In genomic region chrX:102643823-102644572, GRCm38 (mm10) we compare ENCODE assay signal across 7 mouse cellular contexts. TPM values are rescaled to one million over a fixed set of nuclear protein-coding genes. Genes with fewer than 3 reads are reported as not detected.
DNase-seq lines count a peak whose midpoint lies in the region; ATAC-seq and TF ChIP-seq lines count a peak whose summit lies in the region.

Gene Phka1, minus strand, starts transcription at chrX:102644246.

- no peaks in the 10 kb centered on the region for H3K36me3 ChIP-seq in embryonic facial prominence, embryonic 14.5 days (ENCODE audit: control insufficient read depth, insufficient read depth, low read length)
- no peaks in the 10 kb centered on the region for H3K36me3 ChIP-seq in kidney, embryonic 14.5 days (ENCODE audit: control insufficient read depth, insufficient read depth, low read length)
- H3K36me3 ChIP-seq in limb, embryonic 14.5 days (ENCODE audit: control insufficient read depth, insufficient read depth, low read length): no peaks in the 10 kb centered on the region
- H3K36me3 ChIP-seq in midbrain, embryonic 16.5 days (ENCODE audit: control insufficient read depth, insufficient read depth, low read length): no peaks in the 10 kb centered on the region

- DNase-seq in embryonic facial prominence, embryonic 14.5 days (ENCODE audit: low spot score): peak; percentile 75
- peak; percentile 83 for DNase-seq in heart, adult 8-10 months (ENCODE audit: low spot score)
- peak; percentile 47 for DNase-seq in limb, embryonic 14.5 days (ENCODE audit: low spot score)
- DNase-seq in spleen, postnatal 10 days (ENCODE audit: low spot score in 2 of 2): peak; percentile 33 to 80

- peak; percentile 94 for ATAC-seq in embryonic facial prominence, embryonic 14.5 days (ENCODE audit: low read depth)
- peak; percentile 94 for ATAC-seq in kidney, embryonic 14.5 days (ENCODE audit: low FRiP score, low TSS enrichment)
- ATAC-seq in limb, embryonic 14.5 days (ENCODE audit: low FRiP score, low read depth): peak; percentile 86
- ATAC-seq in midbrain, embryonic 16.5 days: peak; percentile 94

- peaks cover 11% of the 10 kb centered on the region for H3K27me3 ChIP-seq in embryonic facial prominence, embryonic 14.5 days (replicated peaks; ENCODE audit: control insufficient read depth, insufficient read depth, low read length)
- peaks cover 2% of the 10 kb centered on the region; the same call in 1 of the 2 replicates for H3K27me3 ChIP-seq in kidney, embryonic 14.5 days (ENCODE audit: control insufficient read depth, insufficient read depth, low read length)
- no peaks in the 10 kb centered on the region for H3K27me3 ChIP-seq in limb, embryonic 14.5 days (ENCODE audit: control insufficient read depth, insufficient read depth, low read length)
- peaks cover 11% of the 10 kb centered on the region for H3K27me3 ChIP-seq in midbrain, embryonic 16.5 days (ENCODE audit: control insufficient read depth, insufficient read depth, low read depth, low read length)

- TF ChIP-seq CTCF in bone marrow, adult 2 months (IDR thresholded peaks at IDR 0.05; ENCODE audit: control insufficient read depth, insufficient read depth, low read length): no peak

- H3K4me1 ChIP-seq in bone marrow, adult 2 months (ENCODE audit: control insufficient read depth, insufficient read depth, low read length): no peaks in the 10 kb centered on the region; the same call in 1 of the 2 replicates
- no peaks in the 10 kb centered on the region for H3K4me1 ChIP-seq in embryonic facial prominence, embryonic 14.5 days (ENCODE audit: control insufficient read depth, insufficient read depth, low read length)
- H3K4me1 ChIP-seq in kidney, embryonic 14.5 days (ENCODE audit: control insufficient read depth, insufficient read depth, low read length): no peaks in the 10 kb centered on the region
- no peaks in the 10 kb centered on the region for H3K4me1 ChIP-seq in limb, embryonic 14.5 days (ENCODE audit: control insufficient read depth, insufficient read depth, low read length)
- no peaks in the 10 kb centered on the region for H3K4me1 ChIP-seq in midbrain, embryonic 16.5 days (ENCODE audit: control insufficient read depth, insufficient read depth, low read length)

- WGBS in bone marrow, adult 2 months: 12% methylated on average over 60 of the region's 60 CpGs
- 26% methylated on average over 43 of the region's 60 CpGs for WGBS in embryonic facial prominence, embryonic 14.5 days
- WGBS in kidney, embryonic 14.5 days: 24% methylated on average over 59 of the region's 60 CpGs
- 25% methylated on average over 53 of the region's 60 CpGs for WGBS in limb, embryonic 14.5 days
- 24% methylated on average over 47 of the region's 60 CpGs for WGBS in midbrain, embryonic 16.5 days

- H3K4me3 ChIP-seq in bone marrow, adult 2 months (replicated peaks; ENCODE audit: control insufficient read depth, low read depth, low read length): peak within 1 kb of the TSS; percentile 59
- peak within 1 kb of the TSS; percentile 54 for H3K4me3 ChIP-seq in embryonic facial prominence, embryonic 14.5 days (ENCODE audit: low read depth, low read length)
- H3K4me3 ChIP-seq in kidney, embryonic 14.5 days (ENCODE audit: low read length): peak within 1 kb of the TSS; percentile 51
- peak within 1 kb of the TSS; percentile 53 for H3K4me3 ChIP-seq in limb, embryonic 14.5 days (replicated peaks; ENCODE audit: low read length)
- peak within 1 kb of the TSS; percentile 55 for H3K4me3 ChIP-seq in midbrain, embryonic 16.5 days (ENCODE audit: low read depth, low read length)

- TF ChIP-seq POLR2A in bone marrow, adult 2 months (IDR thresholded peaks at IDR 0.05; ENCODE audit: borderline replicate concordance, control insufficient read depth, low read depth, low read length): no peak
- TF ChIP-seq POLR2A in limb, embryonic 14.5 days (IDR thresholded peaks at IDR 0.05; ENCODE audit: borderline replicate concordance, extremely low read depth, insufficient read depth, insufficient read length): no peak

- H3K9ac ChIP-seq in embryonic facial prominence, embryonic 14.5 days (ENCODE audit: low read depth, low read length): peak within 1 kb of the TSS; percentile 70
- H3K9ac ChIP-seq in kidney, embryonic 14.5 days (ENCODE audit: low read depth, low read length): peak within 1 kb of the TSS; percentile 57
- H3K9ac ChIP-seq in limb, embryonic 14.5 days (ENCODE audit: low read depth, low read length, severe bottlenecking): peak within 1 kb of the TSS; percentile 70
- H3K9ac ChIP-seq in midbrain, embryonic 16.5 days (ENCODE audit: low read depth, low read length): peak within 1 kb of the TSS; percentile 55; the same call in 1 of the 2 replicates

- no peaks in the 10 kb centered on the region for H3K9me3 ChIP-seq in embryonic facial prominence, embryonic 14.5 days (ENCODE audit: control insufficient read depth, low read length)
- H3K9me3 ChIP-seq in kidney, embryonic 14.5 days (ENCODE audit: control insufficient read depth, low read length): no peaks in the 10 kb centered on the region
- H3K9me3 ChIP-seq in limb, embryonic 14.5 days (ENCODE audit: control insufficient read depth, low read length): no peaks in the 10 kb centered on the region
- no peaks in the 10 kb centered on the region for H3K9me3 ChIP-seq in midbrain, embryonic 16.5 days (replicated peaks; ENCODE audit: control insufficient read depth, low read length, poor library complexity, severe bottlenecking)

- peak within 1 kb of the TSS; percentile 38 for H3K27ac ChIP-seq in bone marrow, adult 2 months (ENCODE audit: control insufficient read depth, insufficient read depth, low read depth, low read length, poor library complexity)
- H3K27ac ChIP-seq in embryonic facial prominence, embryonic 14.5 days (replicated peaks; ENCODE audit: low read depth, low read length): 0 out of 2 replicates have a peak within 1 kb of the TSS, but pooled peaks have one; percentile 11
- no peak within 1 kb of the TSS for H3K27ac ChIP-seq in kidney, embryonic 14.5 days (ENCODE audit: low read depth, low read length)
- 0 out of 2 replicates have a peak within 1 kb of the TSS, but pooled peaks have one; percentile 26 for H3K27ac ChIP-seq in limb, embryonic 14.5 days (replicated peaks; ENCODE audit: low read depth, low read length)
- no peak within 1 kb of the TSS for H3K27ac ChIP-seq in midbrain, embryonic 16.5 days (ENCODE audit: low read length)

- peak within 1 kb of the TSS; percentile 53 for H3K4me2 ChIP-seq in embryonic facial prominence, embryonic 14.5 days (ENCODE audit: low read depth, low read length)
- peak within 1 kb of the TSS; percentile 44 for H3K4me2 ChIP-seq in kidney, embryonic 14.5 days (replicated peaks; ENCODE audit: low read depth, low read length)
- H3K4me2 ChIP-seq in limb, embryonic 14.5 days (replicated peaks; ENCODE audit: low read depth, low read length, severe bottlenecking): peak within 1 kb of the TSS; percentile 51
- peak within 1 kb of the TSS; percentile 65 for H3K4me2 ChIP-seq in midbrain, embryonic 16.5 days (ENCODE audit: low read length)

RNA-seq across cellular contexts. Expression of gene Phka1, which starts in this region (rescaled TPM):
- polyA plus RNA-seq in bone marrow, adult 2 months (2011; ENCODE audit: insufficient read depth, insufficient read length, low replicate concordance, missing spikeins): 1.5 and 2.2 TPM in 2 replicates
- polyA plus RNA-seq in embryonic facial prominence, embryonic 14.5 days (2014; fragmentation: Nextera tagmentation; extraction: Ambion mirVana): 9.8 and 10.8 TPM in 2 replicates
- 10 to 100 TPM; 35.0 to 52.4 (median 39.0) TPM for total RNA-seq in heart, adult 8-10 months (2022)
- 3.5 and 8.2 TPM in 2 replicates for polyA plus RNA-seq in kidney, embryonic 14.5 days (2014; fragmentation: Nextera tagmentation; extraction: Ambion mirVana)
- polyA plus RNA-seq in limb, embryonic 14.5 days (2012; rRNA removed): 14.2 and 17.0 TPM in 2 replicates
- 9.7 and 11.5 TPM in 2 replicates for polyA plus RNA-seq in limb, embryonic 14.5 days (2014; fragmentation: Nextera tagmentation; extraction: Ambion mirVana)
- 9.5 TPM in 2 replicates for polyA plus RNA-seq in midbrain, embryonic 16.5 days (2015; fragmentation: Nextera tagmentation; extraction: Ambion mirVana)

Comparison
In these comparisons a context has a peak if more than half of its experiments do, and no peak if none do; other contexts are left out.
1. H3K27ac ChIP-seq: peak in bone marrow, adult 2 months (single experiment), embryonic facial prominence, embryonic 14.5 days (single experiment) and limb, embryonic 14.5 days (single experiment); none in kidney, embryonic 14.5 days (single experiment) and midbrain, embryonic 16.5 days (single experiment).
2. Peak in every context shown above with its lines, with median percentiles within 50 percentile points of each other: H3K4me3 ChIP-seq, ATAC-seq, DNase-seq, H3K4me2 ChIP-seq and H3K9ac ChIP-seq.